Mouse (Mus musculus) right cerebral cortex, postnatal 4 days (tissue): ENCODE measurements at regions not wholly inside any gene's neighbourhood (a gene's known extent, or its start where the extent isn't known, plus 50 kb on each side); places are given as distances from the start of the nearest gene placed in this dataset.

Experiments used
- DNase-seq: peaks from one replicate; pipeline ENCODE4 v3.0.0-alpha.2; 2022

DNA sequence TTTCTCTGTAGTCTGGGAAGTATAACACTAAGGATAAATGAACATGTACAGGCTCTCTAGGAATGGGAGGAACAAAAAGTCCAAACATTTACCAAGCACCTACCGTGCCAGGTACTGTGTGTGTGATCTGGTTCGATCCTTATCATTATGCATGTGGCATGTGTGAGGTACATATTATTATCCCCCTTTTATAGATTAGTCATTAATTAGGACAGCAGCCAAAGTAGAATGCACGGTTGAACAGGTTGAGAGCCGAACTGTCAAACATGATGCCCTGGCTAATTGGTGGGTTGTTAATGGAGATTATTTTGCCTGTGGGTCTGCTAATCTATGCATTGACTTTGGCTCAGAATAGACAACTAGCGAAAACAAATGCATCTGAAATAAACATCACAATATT, 172.2 kb upstream of the Klhl29 start:
- DNase-seq = no peak

GRCm38 (mm10) chr12:5542701-5543100, 167.2 kb upstream of the Klhl29 start:
- DNase-seq = no peak

- DNase-seq = no peak
Measured at GRCm38 (mm10) chr12:5496299-5496698, 120.8 kb upstream of the Klhl29 start.

DNA sequence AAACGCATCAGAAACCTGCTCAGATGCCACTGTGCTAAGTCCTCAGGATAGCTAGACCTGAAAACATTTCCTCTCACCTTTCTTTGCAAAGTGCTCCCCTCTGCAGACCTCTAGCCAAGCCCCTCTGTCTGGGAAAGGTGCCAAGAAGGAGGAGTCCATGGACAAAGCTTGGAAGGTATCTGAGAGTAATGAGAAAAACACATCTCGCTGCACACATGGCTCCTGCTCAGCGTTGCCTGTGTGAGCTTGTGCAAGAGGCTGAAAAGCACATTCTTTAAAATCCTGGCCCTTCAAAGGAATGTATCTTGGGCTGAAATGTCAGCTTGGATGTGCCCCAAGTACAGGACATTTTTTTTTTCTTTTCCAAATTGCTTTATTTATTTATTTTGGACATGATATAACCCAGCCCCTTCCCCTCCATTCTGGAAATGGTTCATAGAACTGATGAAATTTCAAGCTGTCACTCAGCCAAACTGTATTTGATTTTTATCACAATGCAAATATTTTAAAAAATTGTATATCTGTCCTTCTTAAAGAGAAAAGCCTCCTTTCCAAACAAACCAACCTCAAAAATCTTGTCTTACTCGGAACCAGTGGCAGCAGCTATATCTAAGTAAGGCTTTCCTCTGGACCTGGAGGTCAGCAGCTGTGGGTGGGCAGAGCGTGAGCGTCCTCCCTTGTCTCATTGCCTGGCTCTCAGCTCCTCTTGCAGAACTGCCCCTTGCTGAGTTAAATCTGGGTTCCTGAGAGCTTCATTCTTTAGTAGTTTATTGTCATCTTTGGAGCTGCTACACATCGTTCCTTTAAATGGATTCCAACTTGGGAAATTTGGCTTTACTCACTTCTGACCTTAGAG, 119.4 kb upstream of the Klhl29 start:
- no peak for DNase-seq

- peak; percentile 24 for DNase-seq
Measured at GRCm38 (mm10) chr12:5464250-5464899, 88.9 kb upstream of the Klhl29 start.

DNA sequence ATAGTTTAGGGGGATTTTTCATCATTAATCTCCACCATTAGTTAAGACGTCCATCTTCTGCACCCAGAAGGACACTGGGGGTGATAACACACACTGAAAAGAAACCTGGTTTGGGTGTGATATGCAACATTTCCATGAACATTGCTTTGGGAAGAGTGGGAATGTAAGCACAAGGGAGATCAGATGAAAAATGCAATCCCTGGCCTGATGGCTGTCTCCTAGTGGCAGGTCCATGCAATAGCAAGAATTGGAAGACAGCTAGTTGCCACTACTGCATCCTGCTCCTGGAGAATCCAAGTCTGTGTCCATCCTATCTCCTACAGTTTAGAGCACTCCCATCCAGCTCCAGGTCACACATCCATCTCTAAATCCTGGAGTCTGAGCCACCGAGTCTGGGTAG, 77.7 kb upstream of the Klhl29 start:
- DNase-seq = no peak

- no peak for DNase-seq
Measured at GRCm38 (mm10) chr12:5443730-5444129, 68.2 kb upstream of the Klhl29 start.

GRCm38 (mm10) chr12:5443091-5443531, 67.6 kb upstream of the Klhl29 start:
- DNase-seq = peak; percentile 14

- no peak for DNase-seq
Measured at GRCm38 (mm10) chr12:5442679-5443078, 67.2 kb upstream of the Klhl29 start.

- no peak for DNase-seq
Measured at GRCm38 (mm10) chr12:5440482-5440881, 65.0 kb upstream of the Klhl29 start.

- DNase-seq = no peak
Measured at GRCm38 (mm10) chr12:5435876-5436275, 60.4 kb upstream of the Klhl29 start.

DNA sequence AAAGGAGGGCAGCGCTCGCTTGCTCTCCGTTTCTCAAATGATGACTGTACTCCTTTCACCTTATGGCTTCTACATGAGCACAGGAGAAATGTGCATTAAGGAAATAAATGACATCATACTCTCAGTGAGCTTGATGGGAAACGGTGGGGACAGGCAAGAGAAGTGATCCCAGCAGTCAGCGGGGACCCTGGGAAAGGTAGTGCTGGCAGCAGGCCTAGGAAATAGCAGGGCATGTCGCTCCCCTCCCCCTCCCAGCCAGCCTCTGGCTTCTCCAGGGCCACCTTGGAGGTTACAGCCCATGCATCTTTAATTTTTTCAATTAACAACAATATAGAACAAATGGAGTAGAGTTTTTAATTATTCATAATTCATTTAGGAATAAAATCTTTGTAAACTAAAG, 58.6 kb upstream of the Klhl29 start:
- DNase-seq = no peak

GRCm38 (mm10) chr12:5432688-5433087, 57.2 kb upstream of the Klhl29 start:
- no peak for DNase-seq

- no peak for DNase-seq
Measured at GRCm38 (mm10) chr12:5428733-5429132, 53.3 kb upstream of the Klhl29 start.
